Mouse (Mus musculus) CH12.LX (cell line): ENCODE measurements around the gene Rae1.

ENCODE experiments used
- CTCF ChIP-seq, 2 experiments: IDR thresholded peaks in 1 of 2; conservative IDR thresholded peaks in 1 of 2; 2 replicates each; pipeline ENCODE4 v1.5.1; 2011 to 2012; ENCODE audit warnings: low read depth in 2 of 2, low read length in 2 of 2, improper control_type of control experiment in 1 of 2, inconsistent platforms in 1 of 2, mild to moderate bottlenecking in 1 of 2, moderate library complexity in 1 of 2
- ELF1 ChIP-seq: IDR thresholded peaks from 2 replicates; pipeline ENCODE4 v1.6.1; 2014; ENCODE audit warnings: low read depth, mild to moderate bottlenecking, inconsistent platforms, low read length, improper control_type of control experiment
- KAT2A ChIP-seq: IDR thresholded peaks from 2 replicates; pipeline ENCODE4 v1.6.1; 2012; ENCODE audit warnings: low read length, improper control_type of control experiment, inconsistent platforms; ENCODE audit not compliant: insufficient replicate concordance
- MAX ChIP-seq: IDR thresholded peaks from 2 replicates; pipeline ENCODE4 v1.6.1; 2011; ENCODE audit warnings: low read length, improper control_type of control experiment
- MXI1 ChIP-seq: IDR thresholded peaks from 2 replicates; pipeline ENCODE4 v1.6.1; 2011; ENCODE audit warnings: mild to moderate bottlenecking, low read depth, low read length, improper control_type of control experiment
- MYC ChIP-seq: IDR thresholded peaks from 2 replicates; pipeline ENCODE4 v1.6.1; 2011; ENCODE audit warnings: low read depth, mild to moderate bottlenecking, improper control_type of control experiment, low read length
- POLR2A ChIP-seq: IDR thresholded peaks from 2 replicates; pipeline ENCODE4 v1.6.1; 2011; ENCODE audit warnings: low read depth, mild to moderate bottlenecking, improper control_type of control experiment, low read length
- TCF12 ChIP-seq: IDR thresholded peaks from 2 replicates; pipeline ENCODE4 v1.6.1; 2014; ENCODE audit warnings: low read depth, mild to moderate bottlenecking, inconsistent platforms, low read length, improper control_type of control experiment
- USF2 ChIP-seq: conservative IDR thresholded peaks from 2 replicates; pipeline ENCODE4 v1.6.1; 2011; ENCODE audit warnings: low read depth, low read length, improper control_type of control experiment

GRCm38 (mm10) chr2:172976661-172977238 lies 23.2 kb upstream of the Rae1 start:
- TF ChIP-seq CTCF (conservative IDR thresholded peaks at IDR 0.05 in 1 of 2, IDR thresholded peaks at IDR 0.05 in 1 of 2; ENCODE audit: low read depth in 2 of 2, low read length in 2 of 2) (peak in 1 of 2 experiments; percentile 30; a peak in 1 of 4 replicates), USF2 (no peak), POLR2A (no peak), KAT2A (no peak), MAX (no peak), MXI1 (no peak), MYC (no peak), TCF12 (no peak), ELF1 (peak; percentile 47; the same call in 1 of the 2 replicates)
